Mouse (Mus musculus): ENCODE measurements at regions not wholly inside any gene's neighbourhood (a gene's known extent, or its start where the extent isn't known, plus 50 kb on each side); places are given as distances from the start of the nearest gene placed in this dataset.

DNA sequence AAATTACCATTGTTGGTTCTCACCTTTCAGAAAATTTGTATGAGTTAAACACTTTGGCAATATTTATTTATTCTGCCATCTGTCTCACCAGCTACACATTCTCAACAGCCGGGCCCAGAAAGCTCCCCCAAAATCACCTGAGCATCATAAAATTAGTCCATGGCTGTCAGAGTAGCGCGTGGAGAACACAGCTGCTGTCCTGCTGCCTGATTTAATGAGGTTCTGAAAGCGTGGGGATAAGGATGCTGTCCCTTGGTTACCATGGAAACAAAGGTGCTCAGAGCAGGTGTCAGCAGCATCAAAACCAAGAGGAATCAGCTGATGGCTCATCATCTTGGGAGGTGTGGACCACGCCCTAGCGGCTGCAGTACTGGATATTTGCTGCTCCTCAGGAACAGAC, 124.7 kb downstream of the Tex36 start:
- TF ChIP-seq POLR2A (IDR thresholded peaks at IDR 0.05; ENCODE audit: insufficient read depth, low read length) = no peak
- TF ChIP-seq EP300 (IDR thresholded peaks at IDR 0.05; ENCODE audit: insufficient read depth, low read depth, low read length) = no peak
- TF ChIP-seq CTCF (IDR thresholded peaks at IDR 0.05; ENCODE audit: low read depth, low read length) = no peak
- Histone ChIP-seq H3K36me3 (ENCODE audit: control insufficient read depth, insufficient read depth, low read length, poor library complexity, severe bottlenecking) (no peaks in the 10 kb centered on the region), H3K4me1 (ENCODE audit: control insufficient read depth, insufficient read depth, low read length) (no peaks in the 10 kb centered on the region), H3K27me3 (ENCODE audit: control insufficient read depth, insufficient read depth, low read length, poor library complexity, severe bottlenecking) (no peaks in the 10 kb centered on the region), H3K27ac (ENCODE audit: insufficient read depth, low read length) (no peak overlapping the region), H3K4me3 (ENCODE audit: low read depth, low read length) (no peak overlapping the region), H3K9ac (ENCODE audit: low read depth, poor library complexity, severe bottlenecking) (no peak overlapping the region), H3K9me3 (replicated peaks; ENCODE audit: control insufficient read depth, insufficient read depth, low read length, poor library complexity, severe bottlenecking) (no peaks in the 10 kb centered on the region)

DNA sequence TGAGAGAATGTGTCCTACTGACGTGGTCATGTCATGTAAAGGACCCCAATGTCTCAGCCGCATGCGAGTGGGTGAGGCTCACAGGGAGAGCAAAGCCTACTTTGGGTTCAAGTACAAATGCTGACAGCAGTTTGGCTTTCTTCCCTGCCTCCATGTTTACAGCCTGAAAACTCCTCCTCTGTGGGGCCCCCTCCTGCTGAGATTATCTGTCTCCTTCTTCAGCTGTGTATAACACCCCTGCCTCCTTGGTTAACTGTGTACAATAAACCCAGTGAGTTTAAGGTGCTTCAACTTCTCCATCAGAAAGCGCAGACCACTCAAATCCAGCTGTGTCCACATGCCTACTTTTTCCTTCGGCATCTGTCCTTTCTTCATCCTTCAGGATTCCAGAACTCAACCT, 130.3 kb downstream of the Tex36 start:
- H3K4me1 ChIP-seq (ENCODE audit: control insufficient read depth, insufficient read depth, low read length) = no peaks in the 10 kb centered on the region
- no peaks in the 10 kb centered on the region for H3K36me3 ChIP-seq (ENCODE audit: control insufficient read depth, insufficient read depth, low read length, poor library complexity, severe bottlenecking)
- no peaks in the 10 kb centered on the region for H3K27me3 ChIP-seq (ENCODE audit: control insufficient read depth, insufficient read depth, low read length, poor library complexity, severe bottlenecking)
- TF ChIP-seq EP300 (IDR thresholded peaks at IDR 0.05; ENCODE audit: insufficient read depth, low read depth, low read length) (no peak), CTCF (IDR thresholded peaks at IDR 0.05; ENCODE audit: low read depth, low read length) (no peak), POLR2A (IDR thresholded peaks at IDR 0.05; ENCODE audit: insufficient read depth, low read length) (no peak)
- H3K9me3 ChIP-seq (replicated peaks; ENCODE audit: control insufficient read depth, insufficient read depth, low read length, poor library complexity, severe bottlenecking) = no peaks in the 10 kb centered on the region
- H3K27ac ChIP-seq (ENCODE audit: insufficient read depth, low read length) = no peak overlapping the region
- H3K4me3 ChIP-seq (ENCODE audit: low read depth, low read length) = no peak overlapping the region
- no peak overlapping the region for H3K9ac ChIP-seq (ENCODE audit: low read depth, poor library complexity, severe bottlenecking)

DNA sequence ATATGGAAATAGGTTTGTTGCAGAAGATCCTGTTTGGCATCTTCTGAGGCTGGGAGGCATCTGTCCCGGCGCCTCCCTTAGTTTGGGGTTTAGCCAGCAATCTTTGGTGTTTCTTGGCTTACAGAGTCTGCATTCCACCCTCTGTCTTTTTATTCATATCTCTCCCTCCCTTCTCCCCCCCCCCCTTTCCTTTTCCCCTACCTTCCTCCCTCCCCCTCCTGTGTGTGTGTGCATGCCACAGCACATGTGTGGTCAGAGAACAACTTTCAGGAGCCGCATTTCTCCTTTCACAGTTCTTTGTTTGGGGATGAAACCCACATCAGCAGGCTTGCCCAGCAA, 131.4 kb downstream of the Tex36 start:
- no peaks in the 10 kb centered on the region for H3K27me3 ChIP-seq (ENCODE audit: control insufficient read depth, insufficient read depth, low read length, poor library complexity, severe bottlenecking)
- H3K4me1 ChIP-seq (ENCODE audit: control insufficient read depth, insufficient read depth, low read length) = no peaks in the 10 kb centered on the region
- H3K36me3 ChIP-seq (ENCODE audit: control insufficient read depth, insufficient read depth, low read length, poor library complexity, severe bottlenecking) = no peaks in the 10 kb centered on the region
- no peaks in the 10 kb centered on the region for H3K9me3 ChIP-seq (replicated peaks; ENCODE audit: control insufficient read depth, insufficient read depth, low read length, poor library complexity, severe bottlenecking)
- TF ChIP-seq POLR2A (IDR thresholded peaks at IDR 0.05; ENCODE audit: insufficient read depth, low read length) (no peak), EP300 (IDR thresholded peaks at IDR 0.05; ENCODE audit: insufficient read depth, low read depth, low read length) (no peak), CTCF (IDR thresholded peaks at IDR 0.05; ENCODE audit: low read depth, low read length) (no peak)
- no peak overlapping the region for H3K4me3 ChIP-seq (ENCODE audit: low read depth, low read length)
- no peak overlapping the region for H3K27ac ChIP-seq (ENCODE audit: insufficient read depth, low read length)
- no peak overlapping the region for H3K9ac ChIP-seq (ENCODE audit: low read depth, poor library complexity, severe bottlenecking)

DNA sequence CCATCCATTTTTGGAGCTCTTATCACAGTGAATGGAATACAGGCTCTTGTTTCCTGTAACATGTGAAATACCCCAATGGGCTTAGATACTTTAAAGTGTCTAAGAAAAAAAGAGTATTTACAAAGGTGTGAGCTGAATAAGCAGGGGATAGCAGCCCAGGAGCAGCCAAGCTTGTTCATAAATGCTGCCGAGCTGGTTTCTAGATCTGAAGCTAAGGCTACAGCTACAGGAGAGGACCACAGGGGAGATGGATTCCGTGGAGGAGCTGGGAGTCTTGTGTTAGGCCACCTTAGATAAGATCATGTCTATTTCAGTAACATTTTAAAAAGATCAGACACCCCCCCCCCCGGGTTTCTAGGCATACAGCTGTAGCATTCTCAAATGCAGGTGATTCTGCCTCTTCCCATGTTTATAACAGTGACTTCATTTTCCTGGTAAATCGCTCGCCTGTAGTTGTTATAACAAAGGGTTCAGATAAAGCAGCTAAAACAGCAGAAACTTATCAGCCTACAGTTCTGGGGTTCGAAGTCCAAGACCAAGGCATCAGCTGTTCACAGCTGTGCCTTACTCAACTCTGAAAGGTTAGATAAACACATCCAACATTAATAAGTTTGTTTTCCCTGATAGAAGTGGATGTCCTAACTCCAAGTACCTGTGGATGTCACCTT, 131.9 kb downstream of the Tex36 start:
- Histone ChIP-seq H3K27ac (ENCODE audit: insufficient read depth, low read length) (no peak overlapping the region), H3K36me3 (ENCODE audit: control insufficient read depth, insufficient read depth, low read length, poor library complexity, severe bottlenecking) (no peaks in the 10 kb centered on the region), H3K9ac (ENCODE audit: low read depth, poor library complexity, severe bottlenecking) (no peak overlapping the region), H3K4me1 (ENCODE audit: control insufficient read depth, insufficient read depth, low read length) (no peaks in the 10 kb centered on the region), H3K4me3 (ENCODE audit: low read depth, low read length) (no peak overlapping the region), H3K27me3 (ENCODE audit: control insufficient read depth, insufficient read depth, low read length, poor library complexity, severe bottlenecking) (no peaks in the 10 kb centered on the region), H3K9me3 (replicated peaks; ENCODE audit: control insufficient read depth, insufficient read depth, low read length, poor library complexity, severe bottlenecking) (no peaks in the 10 kb centered on the region)
- TF ChIP-seq POLR2A (IDR thresholded peaks at IDR 0.05; ENCODE audit: insufficient read depth, low read length) (no peak), CTCF (IDR thresholded peaks at IDR 0.05; ENCODE audit: low read depth, low read length) (no peak), EP300 (IDR thresholded peaks at IDR 0.05; ENCODE audit: insufficient read depth, low read depth, low read length) (no peak)

DNA sequence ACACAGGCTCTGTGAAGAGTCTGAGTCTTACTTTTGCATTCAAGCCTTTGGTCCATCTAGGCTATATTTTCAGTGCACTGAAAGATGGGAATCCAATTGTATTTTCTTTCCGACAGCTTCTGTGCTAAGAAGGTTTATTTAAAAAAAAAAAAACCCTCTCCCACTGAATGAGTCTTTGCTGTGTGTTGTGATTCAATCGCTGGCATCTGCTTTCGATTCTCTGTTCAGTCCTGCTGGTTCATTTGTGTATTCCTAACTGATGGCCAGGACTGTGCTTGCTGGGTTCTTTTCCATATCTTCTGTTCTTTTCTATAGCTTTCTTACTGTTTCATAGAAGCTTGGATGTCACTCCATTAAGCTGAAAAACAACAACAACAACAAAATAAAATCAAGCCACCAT, 132.9 kb downstream of the Tex36 start:
- Histone ChIP-seq H3K27ac (ENCODE audit: insufficient read depth, low read length) (no peak overlapping the region), H3K4me1 (ENCODE audit: control insufficient read depth, insufficient read depth, low read length) (no peaks in the 10 kb centered on the region), H3K27me3 (ENCODE audit: control insufficient read depth, insufficient read depth, low read length, poor library complexity, severe bottlenecking) (no peaks in the 10 kb centered on the region), H3K9ac (ENCODE audit: low read depth, poor library complexity, severe bottlenecking) (no peak overlapping the region), H3K4me3 (ENCODE audit: low read depth, low read length) (no peak overlapping the region), H3K36me3 (ENCODE audit: control insufficient read depth, insufficient read depth, low read length, poor library complexity, severe bottlenecking) (no peaks in the 10 kb centered on the region), H3K9me3 (replicated peaks; ENCODE audit: control insufficient read depth, insufficient read depth, low read length, poor library complexity, severe bottlenecking) (no peaks in the 10 kb centered on the region)
- TF ChIP-seq EP300 (IDR thresholded peaks at IDR 0.05; ENCODE audit: insufficient read depth, low read depth, low read length) = no peak
- no peak for TF ChIP-seq POLR2A (IDR thresholded peaks at IDR 0.05; ENCODE audit: insufficient read depth, low read length)
- TF ChIP-seq CTCF (IDR thresholded peaks at IDR 0.05; ENCODE audit: low read depth, low read length) = no peak

DNA sequence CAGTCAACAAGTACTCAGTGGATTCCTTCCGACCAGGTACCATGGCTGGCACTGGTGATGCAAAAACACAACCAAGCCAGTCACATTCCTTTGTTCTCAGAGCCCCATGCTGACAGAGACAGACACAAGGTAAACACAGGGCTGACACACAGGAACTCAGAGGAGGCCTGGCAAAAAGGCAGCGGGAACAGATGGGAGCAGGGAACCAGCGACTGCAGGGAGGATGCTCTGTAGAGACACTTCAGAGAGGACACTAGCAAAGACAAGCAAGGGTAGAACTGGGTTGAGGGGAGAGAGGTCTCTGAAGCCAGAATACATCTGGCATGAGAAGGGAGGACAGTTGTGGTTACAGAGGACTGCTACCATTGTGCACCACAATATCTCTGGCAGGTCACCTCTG, 133.6 kb downstream of the Tex36 start:
- no peaks in the 10 kb centered on the region for H3K27me3 ChIP-seq (ENCODE audit: control insufficient read depth, insufficient read depth, low read length, poor library complexity, severe bottlenecking)
- H3K36me3 ChIP-seq (ENCODE audit: control insufficient read depth, insufficient read depth, low read length, poor library complexity, severe bottlenecking) = no peaks in the 10 kb centered on the region
- H3K27ac ChIP-seq (ENCODE audit: insufficient read depth, low read length) = no peak overlapping the region
- no peaks in the 10 kb centered on the region for H3K4me1 ChIP-seq (ENCODE audit: control insufficient read depth, insufficient read depth, low read length)
- H3K4me3 ChIP-seq (ENCODE audit: low read depth, low read length) = no peak overlapping the region
- H3K9me3 ChIP-seq (replicated peaks; ENCODE audit: control insufficient read depth, insufficient read depth, low read length, poor library complexity, severe bottlenecking) = 0 out of 2 replicates have a peak, but pooled peaks cover 2% of the 10 kb centered on the region
- H3K9ac ChIP-seq (ENCODE audit: low read depth, poor library complexity, severe bottlenecking) = no peak overlapping the region
- TF ChIP-seq CTCF (IDR thresholded peaks at IDR 0.05; ENCODE audit: low read depth, low read length) (no peak), POLR2A (IDR thresholded peaks at IDR 0.05; ENCODE audit: insufficient read depth, low read length) (no peak), EP300 (IDR thresholded peaks at IDR 0.05; ENCODE audit: insufficient read depth, low read depth, low read length) (no peak)
